Mouse (Mus musculus): Measurements from ENCODE around the gene Pcp4l1.

GRCm38 (mm10) chr1:171224857-171225256 is 28.8 kb upstream of the Pcp4l1 start, which contains the start of gene Apoa2:
- TF ChIP-seq CTCF (IDR thresholded peaks at IDR 0.05) (no peak), EP300 (IDR thresholded peaks at IDR 0.05; ENCODE audit: insufficient read depth, low read depth, low read length) (no peak), POLR2A (IDR thresholded peaks at IDR 0.05; ENCODE audit: insufficient read depth, low read depth, low read length) (no peak)

Data from heart, adult 2 months (tissue).